Mouse (Mus musculus) layer of hippocampus, postnatal 36 days (tissue): ENCODE measurements at regions not wholly inside any gene's neighbourhood (a gene's known extent, or its start where the extent isn't known, plus 50 kb on each side); places are given as distances from the start of the nearest gene placed in this dataset.
A peak's percentile ranks its signal among the peaks of the same experiment; 100 is the strongest.
"Not testable (repeated sequence)": the region's sequence is repeated elsewhere in the genome, so short reads cannot be mapped to it uniquely, and the experiment has no call there.

Source experiments
- DNase-seq, 2 experiments: peaks; one replicate each; pipeline ENCODE4 v3.0.0; 2022

DNA sequence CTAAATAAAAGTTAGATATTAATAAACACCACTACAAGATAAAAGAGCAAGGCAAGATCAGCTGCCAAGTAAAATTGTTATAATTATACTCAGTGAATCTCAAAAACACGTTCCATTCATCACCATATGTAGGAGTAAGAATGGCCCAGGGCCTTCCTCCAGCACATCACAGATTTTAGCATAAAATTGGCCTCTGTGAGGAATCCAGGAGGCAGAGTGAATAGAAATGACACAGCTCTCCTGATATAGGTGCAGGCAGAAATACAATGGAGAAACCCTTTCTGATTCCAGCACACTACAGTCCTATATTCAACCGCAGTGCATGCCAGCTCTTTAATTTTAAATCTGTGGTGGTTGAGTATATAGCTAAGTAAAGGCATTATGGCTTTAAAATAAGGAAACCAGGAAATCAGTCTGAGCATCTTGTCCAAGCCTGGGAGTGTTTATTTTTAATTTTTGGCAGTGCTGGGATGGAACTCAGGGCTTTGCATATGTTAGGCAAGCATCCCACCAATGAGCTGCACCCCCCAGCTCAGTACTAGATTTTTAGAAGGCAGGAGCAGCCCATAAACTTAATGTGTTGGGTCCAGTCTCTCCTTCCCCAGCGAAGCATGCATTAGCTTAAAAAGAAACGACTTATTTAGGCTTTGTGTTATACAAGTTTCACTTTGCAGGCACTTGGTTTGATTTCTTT, 158.3 kb upstream of the Ptprz1 start:
- no peak for DNase-seq

DNA sequence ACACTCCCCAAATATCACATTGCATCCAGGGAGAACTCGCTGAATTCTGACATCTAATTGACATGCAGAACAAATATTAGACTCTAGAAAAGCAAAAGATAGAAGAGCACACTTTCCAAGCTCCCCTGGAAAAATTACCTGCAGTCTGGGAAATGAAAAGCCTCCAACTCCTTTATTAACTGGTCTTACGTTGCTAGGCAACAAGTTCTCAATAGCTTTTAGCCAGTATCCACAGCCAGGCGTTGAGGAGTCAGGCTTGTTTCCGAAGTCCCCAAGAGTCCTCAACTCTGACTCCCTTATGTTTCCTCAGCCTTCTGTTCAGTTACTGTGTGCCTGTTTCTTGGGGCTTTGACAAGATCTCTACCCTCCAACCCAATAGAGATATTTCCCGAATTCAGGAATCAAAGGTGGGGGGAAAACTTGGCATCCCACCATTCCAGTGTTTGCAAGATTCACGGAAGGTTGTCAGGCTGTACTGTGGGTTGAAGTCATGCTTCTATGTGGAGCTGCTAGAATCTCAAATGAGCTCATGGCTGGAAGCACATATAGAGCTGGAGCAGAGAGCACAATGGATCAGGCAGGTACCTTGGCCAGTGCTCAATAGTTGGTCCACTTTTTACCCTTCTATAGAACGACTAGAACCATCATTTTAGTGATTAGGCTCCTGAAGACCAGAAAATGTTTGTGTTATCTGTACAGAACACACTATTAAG, 159.0 kb upstream of the Ptprz1 start:
- DNase-seq = no peak

DNA sequence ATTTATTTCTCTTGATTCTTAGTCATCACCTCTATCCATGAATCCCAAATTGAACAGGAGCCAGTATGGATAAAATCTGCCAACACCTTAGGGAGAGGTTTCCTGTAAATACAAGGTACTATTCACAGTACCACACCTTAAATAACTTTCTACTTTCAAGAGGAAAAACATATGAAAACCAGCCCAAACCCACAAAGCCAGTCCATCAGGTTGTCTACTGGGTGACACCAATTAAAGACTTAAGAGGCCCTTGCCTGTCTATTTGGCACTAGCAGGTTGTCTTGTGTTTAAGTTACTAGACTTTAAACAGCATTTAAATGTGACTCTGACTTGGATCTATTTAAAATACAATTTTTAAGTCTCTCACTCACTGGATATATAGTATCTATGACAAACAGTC, 177.1 kb upstream of the Ptprz1 start:
- no peak for DNase-seq

DNA sequence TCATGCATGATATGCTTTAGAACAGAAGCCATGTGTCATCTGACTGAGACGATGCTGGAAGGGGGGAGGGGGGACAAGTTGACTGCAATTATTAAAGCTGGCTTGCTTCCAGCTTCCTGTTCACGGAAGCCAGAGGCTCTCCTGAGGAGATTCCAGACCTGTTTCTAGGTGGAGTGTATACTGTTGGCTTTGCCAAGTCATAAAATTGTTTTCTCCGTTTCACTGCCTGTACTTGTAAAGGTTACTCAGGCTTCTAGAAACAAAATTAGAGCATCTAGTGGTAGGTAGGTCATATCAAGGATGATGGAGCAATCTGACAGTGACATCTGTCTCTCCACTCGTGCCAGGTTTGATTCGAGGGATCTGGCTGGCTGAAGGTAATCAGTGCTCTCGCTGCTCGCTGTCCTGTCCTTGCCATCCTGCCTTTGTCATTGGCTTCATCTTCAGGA, 186.6 kb upstream of the Ptprz1 start:
- DNase-seq = no peak

DNA sequence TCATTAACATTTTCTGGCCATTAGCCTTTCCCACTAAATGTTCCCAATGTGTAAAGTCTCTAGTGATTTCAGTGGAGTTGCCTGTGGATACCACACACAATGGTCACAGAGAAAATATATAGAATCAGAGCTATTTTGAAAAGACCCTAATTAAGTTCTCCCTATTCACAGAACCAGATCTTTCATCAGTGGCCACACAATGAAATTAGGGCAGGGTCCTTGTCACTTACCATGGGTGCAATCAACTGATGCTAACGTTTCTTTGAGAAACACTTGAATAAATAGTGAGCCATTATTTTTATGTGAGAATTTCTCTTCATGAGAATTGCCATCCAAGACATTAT, 200.7 kb upstream of the Ptprz1 start:
- DNase-seq = no peak

DNA sequence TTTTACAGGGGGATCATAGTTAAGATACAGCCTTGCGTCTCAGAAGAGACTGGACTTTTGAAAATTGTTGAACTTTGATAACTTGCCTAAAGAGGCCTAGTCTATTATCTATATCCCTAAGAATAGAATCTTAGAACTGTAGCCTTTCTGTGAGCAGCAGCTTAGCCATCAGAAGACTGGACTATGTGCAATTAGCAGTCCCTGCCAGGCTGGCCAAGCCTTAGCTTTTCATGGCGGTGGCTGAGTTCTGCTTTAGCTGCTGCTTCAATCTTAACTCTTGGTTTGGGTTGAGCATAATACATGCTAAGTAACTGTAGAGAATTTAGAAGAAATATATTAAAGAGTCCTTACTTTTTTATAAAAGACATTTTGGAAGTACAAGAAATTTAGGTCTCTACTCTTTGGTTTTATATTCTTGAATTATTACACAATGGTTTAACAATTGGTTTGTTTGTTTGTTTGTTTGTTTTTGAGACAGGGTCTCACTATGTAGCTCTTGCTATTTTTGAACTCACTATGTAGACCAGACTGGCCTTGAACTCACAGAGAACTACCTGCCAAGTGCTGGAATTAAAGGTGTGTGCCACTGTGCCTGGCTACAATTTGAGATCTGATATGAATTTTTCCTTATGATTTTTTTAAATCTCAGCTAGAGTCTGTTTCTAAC, 201.2 kb upstream of the Ptprz1 start:
- DNase-seq = no peak

DNA sequence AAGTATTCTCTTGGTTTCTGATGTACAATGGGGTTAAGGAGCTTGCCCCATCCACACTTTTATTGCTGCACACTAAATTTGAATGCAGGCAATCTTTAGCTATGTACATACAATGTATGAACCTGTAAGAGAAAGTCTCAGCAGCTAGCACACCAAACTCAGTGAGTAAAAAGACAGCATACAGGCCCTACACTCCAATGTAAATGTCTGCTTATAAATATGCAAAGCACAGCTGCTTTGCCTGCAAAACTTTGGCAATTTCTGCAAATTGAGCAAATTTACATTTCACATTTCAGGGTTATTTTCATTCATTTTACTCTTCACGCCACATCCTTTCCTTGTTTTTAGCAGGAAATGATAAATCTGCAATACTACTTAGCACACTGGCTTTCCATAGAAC, 203.8 kb upstream of the Ptprz1 start:
- DNase-seq = no peak

DNA sequence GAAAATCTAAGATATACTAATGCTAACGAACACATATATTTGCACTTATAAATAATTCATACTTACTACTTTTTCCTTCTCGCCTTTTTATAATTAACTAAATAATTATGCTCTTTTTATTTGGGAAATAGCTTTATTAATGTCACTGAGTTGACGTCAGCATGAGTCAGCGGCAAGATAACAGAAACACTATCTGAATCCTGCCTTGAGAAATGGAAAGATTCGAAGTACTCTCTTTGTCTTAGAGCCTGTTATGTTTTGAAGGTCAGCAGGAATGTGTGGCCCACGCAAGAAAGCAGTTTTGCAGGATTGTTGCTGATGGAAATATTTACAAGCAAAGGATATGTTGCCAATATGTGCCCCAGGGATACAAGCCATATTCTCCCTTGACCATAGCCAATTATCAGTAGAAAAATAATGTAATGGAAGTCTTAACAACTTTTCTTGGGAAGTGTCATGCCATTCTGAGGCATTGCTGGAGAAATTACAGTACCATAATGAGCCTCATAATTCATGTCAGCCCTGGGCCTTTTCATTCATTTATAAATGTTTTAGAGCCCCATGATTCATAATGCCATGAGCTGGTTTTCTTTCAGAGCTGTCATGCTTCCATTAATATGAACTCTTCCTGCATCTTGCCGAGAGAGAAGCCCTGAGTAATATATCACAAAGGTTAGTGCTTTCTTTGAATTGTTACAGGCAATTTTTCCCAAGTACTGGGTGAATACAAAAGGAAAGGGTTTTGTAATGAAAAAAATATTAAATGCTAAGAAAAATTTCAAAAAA, 206.9 kb upstream of the Ptprz1 start:
- DNase-seq = no peak

DNA sequence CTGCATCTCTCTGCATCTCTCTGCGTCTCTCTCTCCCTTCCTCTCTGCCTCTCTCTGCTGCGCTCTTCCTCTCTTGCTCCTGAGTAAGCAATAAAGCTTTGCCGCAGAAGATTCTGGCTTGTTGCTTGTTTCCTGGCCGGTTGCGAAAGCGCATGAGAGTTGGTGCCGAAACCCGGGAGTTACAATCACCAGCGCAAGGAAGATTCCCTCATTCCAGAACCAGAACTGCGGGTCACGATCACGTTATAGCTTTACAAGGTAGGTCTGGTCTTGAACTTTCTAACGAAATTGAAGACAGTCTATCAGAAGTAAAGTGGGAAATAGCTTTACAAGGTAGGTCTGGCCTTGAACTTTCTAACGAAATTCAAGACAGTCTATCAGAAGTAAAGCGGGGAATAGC, 217.9 kb upstream of the Ptprz1 start:
- not testable (repeated sequence) for DNase-seq

DNA sequence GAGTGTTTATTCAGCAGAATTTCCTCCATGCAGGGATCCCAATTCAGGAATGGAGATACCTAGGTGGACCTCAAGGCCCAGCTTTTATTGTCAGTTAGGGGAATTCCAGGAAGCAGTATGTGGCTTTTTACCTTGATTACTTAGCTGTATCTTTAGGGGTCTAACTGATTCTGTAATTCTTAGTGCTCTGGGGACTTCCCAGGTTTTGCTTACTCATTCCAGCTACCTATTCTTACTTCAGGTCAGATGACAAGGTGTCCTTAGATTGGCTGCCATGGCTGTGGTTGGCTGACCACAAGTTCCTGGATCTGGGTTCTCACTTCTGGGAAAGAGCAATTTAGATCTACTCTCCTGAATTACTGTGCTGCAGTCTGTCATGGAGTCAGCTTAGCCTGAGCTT, 235.2 kb upstream of the Ptprz1 start:
- DNase-seq = no peak

DNA sequence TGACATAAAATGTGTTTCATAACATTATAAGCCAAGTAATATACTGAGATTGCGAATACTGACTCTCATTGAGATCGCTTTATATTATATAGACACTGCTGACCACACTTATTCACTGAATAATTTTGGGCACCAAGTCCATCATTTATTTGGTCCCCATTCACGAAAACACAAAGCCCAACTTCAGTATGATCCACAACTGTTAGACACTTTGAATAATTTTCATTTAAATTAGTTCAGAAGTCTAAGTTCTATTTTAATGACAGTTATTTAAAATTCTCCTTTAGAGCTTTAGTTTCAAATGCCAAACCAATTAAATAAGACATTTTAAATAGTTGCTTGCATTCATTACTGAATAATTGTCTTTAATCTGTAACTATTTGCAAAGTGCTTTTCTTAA, 240.2 kb upstream of the Ptprz1 start:
- DNase-seq = no peak

DNA sequence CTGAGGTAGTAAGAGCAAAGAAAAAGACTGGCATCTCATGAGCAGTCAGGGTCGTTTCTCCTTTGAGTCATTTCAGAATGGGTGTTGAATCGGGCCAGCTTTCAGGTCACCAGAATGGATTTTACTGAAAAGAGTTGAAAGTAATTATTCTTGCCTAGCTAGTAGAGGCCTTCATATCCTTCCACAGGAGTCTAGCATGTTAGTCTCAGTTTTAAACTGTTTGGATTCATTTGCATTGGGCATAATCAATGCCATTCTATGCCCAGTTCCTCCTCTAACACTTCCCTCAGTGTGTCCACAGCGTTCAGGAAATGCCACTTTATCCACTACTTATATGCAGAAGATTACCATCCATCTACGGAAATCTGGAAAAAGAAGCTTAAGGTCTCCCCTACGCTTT, 240.6 kb upstream of the Ptprz1 start:
- DNase-seq = no peak

DNA sequence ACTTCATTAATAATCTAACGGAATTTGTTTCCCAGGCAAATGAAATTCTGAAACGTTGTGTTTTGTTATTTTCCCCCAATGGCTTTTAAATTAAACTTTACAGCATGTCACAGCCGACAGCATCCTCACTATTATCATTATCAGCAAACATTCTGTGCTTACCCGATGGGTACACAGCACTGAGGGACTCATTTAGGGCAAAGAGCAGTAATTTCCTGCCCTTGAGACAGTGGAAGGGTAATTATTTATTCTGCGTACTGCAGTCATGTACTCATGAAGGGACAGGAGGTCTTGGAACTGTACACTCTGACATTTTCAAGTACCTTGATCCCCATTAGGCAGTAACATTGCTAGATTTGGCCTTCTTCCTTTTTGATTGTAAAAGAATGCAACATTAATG, 235.5 kb upstream of the Fam3c start:
- no peak for DNase-seq

DNA sequence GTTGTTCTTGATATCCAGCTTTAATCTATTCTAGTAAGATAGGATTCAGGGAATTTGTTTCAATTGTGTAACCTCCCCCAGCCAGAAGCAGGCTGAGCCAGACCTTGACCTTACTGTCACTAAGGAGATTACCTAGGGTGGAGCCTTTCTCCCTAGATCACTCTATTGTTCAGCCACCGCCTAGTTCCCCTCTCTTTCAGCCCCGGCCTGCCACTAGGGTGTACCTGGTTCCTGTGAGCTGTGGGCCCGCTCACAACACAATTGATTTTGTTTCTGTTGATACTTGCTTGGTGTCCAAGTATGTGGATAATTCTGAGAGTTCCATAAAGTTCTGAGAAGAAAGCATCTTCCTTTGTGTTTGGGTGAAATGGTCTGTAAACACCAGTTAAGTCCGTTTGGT, 228.8 kb upstream of the Fam3c start:
- DNase-seq = no peak

DNA sequence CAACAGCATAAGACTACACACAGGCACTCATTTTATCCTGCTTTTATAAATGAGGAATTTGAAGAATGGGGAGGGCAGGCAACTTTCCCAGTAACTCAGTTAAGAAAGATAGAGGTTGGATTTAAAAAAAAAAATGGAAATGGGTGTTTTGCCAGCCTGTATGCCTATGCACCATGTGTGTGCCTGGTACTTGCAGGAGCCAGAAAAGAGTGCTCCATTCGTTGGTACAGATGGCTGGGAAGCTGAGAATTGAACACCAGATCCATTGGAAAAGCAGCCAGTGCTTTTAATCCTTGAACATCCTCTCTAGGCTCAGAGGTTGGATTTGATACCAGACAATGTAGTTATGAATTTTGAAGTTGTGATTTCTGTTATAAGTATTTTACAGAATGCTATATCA, 216.9 kb upstream of the Fam3c start:
- no peak for DNase-seq

DNA sequence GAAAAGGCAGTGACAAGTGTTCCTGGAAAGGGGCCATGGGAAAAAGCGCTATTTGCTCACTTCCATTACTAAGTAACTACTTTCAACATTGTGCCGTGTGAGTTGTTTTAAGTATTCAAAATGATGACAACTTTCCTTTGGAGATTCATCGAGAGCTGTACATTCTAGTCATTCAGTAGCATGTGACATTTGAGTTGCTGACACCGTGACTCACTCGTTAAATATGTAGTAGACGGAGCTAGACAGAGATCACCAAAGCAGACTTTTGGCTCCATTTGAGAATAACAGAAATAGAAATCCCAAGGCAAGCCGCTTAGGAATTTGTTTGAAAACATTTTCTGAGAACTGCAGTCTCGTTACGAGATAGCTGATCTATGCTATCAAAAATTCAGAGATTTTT, 211.8 kb upstream of the Fam3c start:
- no peak for DNase-seq

DNA sequence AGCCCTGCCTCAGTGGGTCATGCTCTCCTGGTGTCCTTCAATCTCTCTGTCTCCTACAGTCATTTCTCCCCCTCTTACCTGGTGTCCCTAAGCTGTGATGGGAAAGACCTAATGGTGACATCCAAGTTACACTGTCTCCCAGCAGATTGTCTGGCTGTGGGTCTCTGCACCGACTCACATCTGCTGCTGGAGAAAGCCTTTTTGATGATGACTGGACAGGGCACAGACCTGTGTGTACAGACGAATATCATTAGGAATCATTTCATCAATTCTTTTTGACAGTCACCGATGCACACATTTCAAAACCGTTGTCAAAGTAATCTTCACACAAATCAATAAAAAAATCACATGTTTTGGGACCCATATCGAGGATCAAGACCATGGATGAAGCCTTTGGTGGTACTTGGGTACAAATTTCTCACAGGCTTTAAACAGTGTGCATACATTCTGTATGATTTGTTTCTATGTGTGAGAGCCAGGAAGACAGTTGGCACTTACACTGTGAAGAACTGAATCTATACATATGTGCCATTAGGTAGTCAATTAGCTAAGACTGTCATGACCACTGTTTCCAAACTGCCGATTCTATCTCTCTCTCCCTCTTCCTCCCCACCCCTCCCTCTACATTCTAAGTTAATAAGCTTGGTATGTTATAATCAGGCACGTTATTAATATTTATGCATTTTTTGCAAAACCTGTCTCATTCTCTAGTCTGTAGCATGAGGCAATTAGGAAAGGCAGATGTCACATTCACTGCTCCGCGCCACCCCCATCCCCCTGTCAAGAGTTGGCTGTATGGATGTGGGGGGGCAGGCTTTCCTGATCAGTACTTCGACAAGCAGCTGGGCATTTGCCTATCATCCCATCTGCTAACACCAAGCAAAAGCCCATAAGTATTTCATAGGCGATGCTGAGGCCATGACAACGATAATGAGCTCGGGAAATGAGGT, 192.5 kb upstream of the Fam3c start:
- DNase-seq = peak in 1 of 2 experiments; percentile 28

DNA sequence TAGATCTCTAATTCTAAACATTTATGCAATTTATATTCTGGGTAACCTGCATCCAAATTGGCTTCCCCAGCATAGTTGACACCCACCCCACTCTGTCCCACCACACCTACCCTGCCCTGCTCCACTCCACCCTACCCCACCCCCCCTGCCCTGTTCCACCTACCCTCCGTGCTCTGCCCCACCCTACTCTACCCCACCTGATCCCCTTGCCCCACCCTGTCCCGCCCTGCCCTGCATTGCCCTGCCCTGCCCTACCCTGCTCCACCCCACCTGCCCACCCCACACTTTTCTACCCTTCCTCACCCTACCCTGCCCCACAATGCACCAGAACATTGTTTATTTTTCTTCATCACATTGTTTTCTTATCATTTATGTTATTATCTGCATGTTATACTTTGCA, 185.6 kb upstream of the Fam3c start:
- DNase-seq = no peak

DNA sequence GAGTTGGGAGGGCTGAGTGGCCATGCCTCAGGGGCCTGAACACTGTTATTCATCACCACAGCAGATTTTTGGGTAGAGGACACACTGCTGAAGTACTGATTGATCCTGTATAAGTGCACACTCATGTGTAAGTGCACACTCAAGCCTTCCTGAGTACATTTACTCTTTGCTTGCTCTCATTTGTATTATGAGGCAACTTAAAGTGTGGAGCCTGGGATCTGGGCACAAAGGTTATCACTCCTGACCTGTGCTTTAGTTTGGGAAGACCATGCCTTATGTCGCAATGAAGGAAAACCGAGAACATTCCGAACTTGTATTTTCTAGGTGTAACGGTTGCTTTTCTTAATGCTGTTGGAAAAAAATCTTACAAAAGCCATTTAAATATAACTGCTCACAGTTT, 182.2 kb upstream of the Fam3c start:
- DNase-seq = no peak

DNA sequence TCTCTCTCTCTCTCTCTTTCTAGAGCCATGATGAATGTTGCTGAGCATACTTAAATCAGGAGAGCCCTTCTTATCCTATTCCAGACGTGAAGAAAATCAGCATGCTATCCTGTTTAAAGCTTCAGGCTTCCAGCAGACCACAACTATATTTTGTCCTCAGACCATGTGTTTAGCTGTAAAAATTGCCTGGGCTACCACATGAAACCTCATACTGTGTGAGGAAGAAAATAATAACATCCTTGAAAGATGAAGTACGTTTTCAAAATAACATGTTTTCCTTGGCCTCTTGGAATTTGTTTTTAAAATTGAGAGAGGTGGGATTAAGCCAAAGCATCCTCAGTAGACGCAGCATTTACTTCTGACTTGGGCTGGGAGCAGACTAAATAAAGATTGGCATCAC, 168.3 kb upstream of the Fam3c start:
- DNase-seq = no peak

DNA sequence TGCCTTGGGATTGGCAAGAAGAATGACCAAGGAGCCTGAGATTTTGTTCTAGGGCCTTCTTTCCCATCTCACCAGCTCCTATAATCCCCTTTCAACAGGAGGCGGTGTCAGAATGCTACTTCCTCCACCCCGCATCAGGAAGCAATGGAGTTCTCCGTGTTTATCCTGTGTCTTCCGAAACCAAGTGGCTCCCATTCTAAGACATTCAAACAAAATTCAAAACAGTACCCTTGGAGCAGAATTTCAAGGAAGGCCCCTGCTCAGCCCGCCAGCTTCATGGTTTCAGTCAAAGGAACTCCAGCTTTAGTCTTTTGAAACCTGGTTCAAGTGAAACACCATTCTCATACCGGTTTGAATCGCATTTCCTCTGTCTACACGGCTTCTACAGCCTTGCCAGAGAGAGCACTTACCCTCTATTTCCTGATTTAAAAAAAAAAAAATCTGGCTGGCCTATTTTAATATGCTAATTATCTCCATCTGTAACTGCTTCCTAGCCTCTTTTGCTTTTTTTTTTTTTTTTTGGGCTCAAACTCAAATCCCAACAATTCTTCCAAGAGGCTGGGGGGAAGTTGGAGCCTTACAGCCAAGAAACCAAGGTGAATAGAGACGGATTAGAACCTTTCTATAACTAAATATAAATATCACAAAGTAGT, 167.7 kb upstream of the Fam3c start:
- no peak for DNase-seq

DNA sequence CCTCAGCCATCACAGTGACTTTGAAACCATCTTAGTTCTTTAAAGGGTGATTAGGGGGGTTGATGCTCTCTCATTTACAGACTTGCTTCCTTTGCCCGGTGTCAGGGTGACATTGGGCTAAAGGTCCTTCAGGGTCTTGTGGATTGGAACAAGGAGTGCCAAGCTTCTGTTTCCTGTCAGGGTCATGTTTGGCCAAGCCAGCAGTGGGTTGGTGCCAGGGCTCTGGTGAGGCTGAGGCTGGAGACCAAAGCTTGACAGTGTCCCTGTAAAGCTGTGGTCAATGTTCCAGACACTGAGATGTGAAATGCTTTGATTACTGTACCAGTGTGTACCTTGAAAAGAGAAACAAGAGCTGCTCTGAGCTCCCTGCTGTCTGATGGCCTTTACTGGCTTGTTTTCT, 150.8 kb upstream of the Fam3c start:
- DNase-seq = no peak
